Mouse (Mus musculus) CH12.LX (cell line): ENCODE measurements at regions not wholly inside any gene's neighbourhood (a gene's known extent, or its start where the extent isn't known, plus 50 kb on each side); places are given as distances from the start of the nearest gene placed in this dataset.

ENCODE experiments used
- CTCF ChIP-seq, 2 experiments: IDR thresholded peaks in 1 of 2; conservative IDR thresholded peaks in 1 of 2; 2 replicates each; pipeline ENCODE4 v1.5.1; 2011 to 2012; ENCODE audit warnings: low read depth in 2 of 2, low read length in 2 of 2, improper control_type of control experiment in 1 of 2, inconsistent platforms in 1 of 2, mild to moderate bottlenecking in 1 of 2, moderate library complexity in 1 of 2
- EP300 ChIP-seq: IDR thresholded peaks from 2 replicates; pipeline ENCODE4 v1.6.1; 2011; ENCODE audit warnings: low read length, improper control_type of control experiment
- ETS1 ChIP-seq: conservative IDR thresholded peaks from 2 replicates; pipeline ENCODE4 v1.6.1; 2012; ENCODE audit warnings: low read depth, mild to moderate bottlenecking, inconsistent platforms, low read length, improper control_type of control experiment, moderate library complexity
- GABPA ChIP-seq: IDR thresholded peaks from 2 replicates; pipeline ENCODE4 v1.6.1; 2012; ENCODE audit warnings: low read depth, low read length, improper control_type of control experiment, inconsistent platforms; ENCODE audit not compliant: insufficient replicate concordance
- MAZ ChIP-seq: IDR thresholded peaks from 2 replicates; pipeline ENCODE4 v1.6.1; 2012; ENCODE audit warnings: low read depth, mild to moderate bottlenecking, inconsistent platforms, low read length, improper control_type of control experiment, moderate library complexity
- MXI1 ChIP-seq: IDR thresholded peaks from 2 replicates; pipeline ENCODE4 v1.6.1; 2011; ENCODE audit warnings: mild to moderate bottlenecking, low read depth, low read length, improper control_type of control experiment
- PAX5 ChIP-seq: IDR thresholded peaks from 2 replicates; pipeline ENCODE4 v1.6.1; 2012; ENCODE audit warnings: low read length, inconsistent platforms, mixed read lengths
- POLR2A ChIP-seq: IDR thresholded peaks from 2 replicates; pipeline ENCODE4 v1.6.1; 2011; ENCODE audit warnings: low read depth, mild to moderate bottlenecking, improper control_type of control experiment, low read length
- SIN3A ChIP-seq: IDR thresholded peaks from 2 replicates; pipeline ENCODE4 v1.6.1; 2012; ENCODE audit warnings: low read length, improper control_type of control experiment, inconsistent platforms
- TCF12 ChIP-seq: IDR thresholded peaks from 2 replicates; pipeline ENCODE4 v1.6.1; 2014; ENCODE audit warnings: low read depth, mild to moderate bottlenecking, inconsistent platforms, low read length, improper control_type of control experiment
- UBTF ChIP-seq: IDR thresholded peaks from 2 replicates; pipeline ENCODE4 v1.6.1; 2012; ENCODE audit warnings: low read depth, mild to moderate bottlenecking, inconsistent platforms, low read length, improper control_type of control experiment, moderate library complexity
- USF1 ChIP-seq: IDR thresholded peaks from 2 replicates; pipeline ENCODE4 v1.6.1; 2014; ENCODE audit warnings: low read depth, mild to moderate bottlenecking, inconsistent platforms, low read length, improper control_type of control experiment
- USF2 ChIP-seq: conservative IDR thresholded peaks from 2 replicates; pipeline ENCODE4 v1.6.1; 2011; ENCODE audit warnings: low read depth, low read length, improper control_type of control experiment
- ZNF384 ChIP-seq: IDR thresholded peaks from 2 replicates; pipeline ENCODE4 v1.6.1; 2012; ENCODE audit warnings: low read depth, low read length, improper control_type of control experiment, inconsistent platforms

- TF ChIP-seq CTCF (conservative IDR thresholded peaks at IDR 0.05 in 1 of 2, IDR thresholded peaks at IDR 0.05 in 1 of 2; ENCODE audit: low read depth in 2 of 2, low read length in 2 of 2) (no peak), MXI1 (no peak), EP300 (no peak), USF2 (no peak), USF1 (no peak), POLR2A (no peak), ETS1 (no peak), ZNF384 (no peak), UBTF (no peak), MAZ (no peak), SIN3A (no peak), PAX5 (no peak), GABPA (no peak), TCF12 (no peak)
Measured at GRCm38 (mm10) chr12:107362120-107362519, 126.3 kb upstream of the 3110018I06Rik start.
